Mouse (Mus musculus): ENCODE measurements at regions not wholly inside any gene's neighbourhood (a gene's known extent, or its start where the extent isn't known, plus 50 kb on each side); places are given as distances from the start of the nearest gene placed in this dataset.

- TF ChIP-seq CTCF (IDR thresholded peaks at IDR 0.05; ENCODE audit: extremely low read depth, insufficient read depth, low read length), result no peak
- no peak for TF ChIP-seq POLR2A (IDR thresholded peaks at IDR 0.05; ENCODE audit: extremely low read depth, insufficient read depth, low read length)
Measured at GRCm38 (mm10) chr3:78999803-79000202, 286.5 kb downstream of the Rapgef2 start.
